Mouse (Mus musculus) NIH3T3 (cell line): ENCODE data around the gene Psma4.

Experiments
- DNase-seq: peaks from one replicate; pipeline ENCODE4 v3.0.0-alpha.2; 2012; ENCODE audit warnings: low read depth

The Psma4 gene

DNA sequence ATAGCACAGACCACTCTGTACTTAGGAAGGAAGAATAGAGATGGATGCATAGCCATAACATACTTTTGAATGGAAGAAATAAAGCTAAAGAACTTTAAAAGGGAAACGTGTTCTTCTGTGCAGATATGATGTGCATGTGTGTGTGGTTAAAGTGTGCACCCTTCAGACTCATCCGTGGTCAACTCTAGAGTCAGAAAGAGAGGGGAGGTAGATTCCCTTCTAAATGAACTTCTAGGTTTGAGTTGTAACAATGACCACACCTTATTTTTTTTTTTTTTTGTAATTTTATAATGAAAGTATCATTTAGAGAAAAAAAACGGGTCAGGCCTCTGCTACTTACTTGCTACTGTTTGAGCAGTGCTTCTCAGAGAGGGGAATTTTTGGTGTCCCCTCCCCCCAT, 39.8 kb downstream of the Psma4 start:
- DNase-seq, result no peak

- no peak for DNase-seq
Measured at GRCm38 (mm10) chr9:54994381-54994780, 43.8 kb downstream of the Psma4 start.

DNA sequence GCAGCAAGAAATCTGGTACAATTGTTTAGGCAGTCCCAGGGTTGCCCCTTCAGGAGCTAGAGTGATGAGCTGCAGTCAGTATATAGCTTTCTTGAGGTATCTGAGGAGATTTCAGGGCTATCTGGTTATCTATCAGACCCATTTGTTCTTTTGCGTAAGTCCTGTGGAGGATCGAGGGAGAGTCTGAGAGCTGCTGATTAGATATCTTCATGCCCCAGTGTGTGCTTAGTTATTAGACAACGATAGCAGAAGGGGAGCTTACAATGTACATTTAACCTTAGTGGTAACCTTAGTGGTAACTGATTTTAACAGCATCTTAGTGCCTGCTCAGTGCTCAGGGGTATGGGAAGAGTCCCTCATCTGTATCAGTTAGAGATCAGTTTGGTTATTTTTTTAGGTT, 45.1 kb downstream of the Psma4 start:
- no peak for DNase-seq

- DNase-seq, result no peak
Measured at GRCm38 (mm10) chr9:55003609-55004008, 53.0 kb downstream of the Psma4 start.
